Mouse (Mus musculus) liver, embryonic 15.5 days (tissue): ENCODE results near the gene Calhm1. TPM values are rescaled to one million over a fixed set of nuclear protein-coding genes. Genes with fewer than 3 reads are reported as not detected.

Source experiments
- ATAC-seq: fragments of 200-750 bp; cut with Nextera tagmentation; 2 replicates; pipeline ENCODE4 v1.8.0; 2017; ENCODE audit warnings: moderate number of reproducible peaks, mild to moderate bottlenecking, moderate library complexity; ENCODE audit not compliant: insufficient read depth
- H3K27ac ChIP-seq: fragments of 300-500 bp; sonication (generic); replicated peaks from 2 replicates; pipeline ENCODE4 v1.5.1; 2015; ENCODE audit warnings: mild to moderate bottlenecking, inconsistent platforms
- H3K27me3 ChIP-seq: fragments of 300-500 bp; sonication (generic); 2 replicates; pipeline ENCODE4 v1.6.1; 2015; ENCODE audit warnings: mild to moderate bottlenecking, inconsistent platforms
- H3K36me3 ChIP-seq: fragments of 300-500 bp; sonication (generic); replicated peaks from 2 replicates; pipeline ENCODE4 v1.6.1; 2015; ENCODE audit warnings: moderate library complexity, mild to moderate bottlenecking, inconsistent platforms
- H3K4me1 ChIP-seq: fragments of 300-500 bp; sonication (generic); replicated peaks from 2 replicates; pipeline ENCODE4 v1.6.1; 2015; ENCODE audit warnings: inconsistent platforms
- H3K4me2 ChIP-seq: fragments of 300-500 bp; sonication (generic); 2 replicates; pipeline ENCODE4 v1.6.1; 2015; ENCODE audit warnings: moderate library complexity, mild to moderate bottlenecking, inconsistent platforms
- H3K4me3 ChIP-seq: fragments of 300-500 bp; sonication (generic); replicated peaks from 2 replicates; pipeline ENCODE4 v1.5.1; 2015; ENCODE audit warnings: mild to moderate bottlenecking, inconsistent platforms
- H3K9ac ChIP-seq: fragments of 300-500 bp; sonication (generic); 2 replicates; pipeline ENCODE4 v1.6.1; 2015; ENCODE audit warnings: moderate library complexity, mild to moderate bottlenecking, inconsistent platforms
- H3K9me3 ChIP-seq: fragments of 300-500 bp; sonication (generic); replicated peaks from 2 replicates; pipeline ENCODE4 v1.6.1; 2016; ENCODE audit warnings: inconsistent platforms
- WGBS: fragments of 180-500 bp; shearing (Covaris S2); methylation state at CpG from one replicate; pipeline ENCODE4 v1.1.7; 2015; ENCODE audit warnings: mixed read lengths; ENCODE audit not compliant: insufficient replicate concordance; 5-methylcytosine and 5-hydroxymethylcytosine counted together
- polyA plus RNA-seq: library from polyadenylated mRNA; unstranded; fragments of >200 nt; fragmentation: Nextera tagmentation; extraction: Ambion mirVana; gene quantifications from 2 replicates; pipeline ENCODE4 v1.2.1, GENCODE M21; 2015

Calhm1 gene
- polyA plus RNA-seq, 1 experiment from 2014 or later: not detected

GRCm38 (mm10) chr19:47130551-47131125 lies 13.4 kb downstream of the Calhm1 start:
- Histone ChIP-seq H3K9me3 (no peaks in the 10 kb centered on the region), H3K36me3 (peaks cover 70% of the 10 kb centered on the region)

GRCm38 (mm10) chr19:47128835-47129234 lies 15.2 kb downstream of the Calhm1 start:
- ATAC-seq: no peak
- Histone ChIP-seq H3K4me1 (peaks cover 6% of the 10 kb centered on the region; the same call in 1 of the 2 replicates), H3K27ac (no peak overlapping the region), H3K9me3 (no peaks in the 10 kb centered on the region), H3K36me3 (peaks cover 87% of the 10 kb centered on the region), H3K4me3 (no peak overlapping the region), H3K27me3 (no peaks in the 10 kb centered on the region), H3K9ac (no peak overlapping the region), H3K4me2 (no peak overlapping the region)
- WGBS: 82% methylated on average over 11 of the region's 11 CpGs

More at GRCm38 (mm10) chr19:47130551-47131125, 13.4 kb downstream of the Calhm1 start:
- H3K4me2 ChIP-seq: no peak overlapping the region
- no peak overlapping the region for H3K27ac ChIP-seq
- H3K9ac ChIP-seq: no peak overlapping the region
- no peak overlapping the region for H3K4me3 ChIP-seq
- 85% methylated on average over 15 of the region's 15 CpGs for WGBS
- ATAC-seq: no peak
- no peaks in the 10 kb centered on the region for H3K27me3 ChIP-seq
- peaks cover 6% of the 10 kb centered on the region; the same call in 1 of the 2 replicates for H3K4me1 ChIP-seq

- WGBS: 87% methylated on average over 10 of the region's 10 CpGs
Observed at GRCm38 (mm10) chr19:47128164-47128563, 15.9 kb downstream of the Calhm1 start.

GRCm38 (mm10) chr19:47122802-47123201 lies 21.3 kb downstream of the Calhm1 start:
- WGBS: 19% methylated on average over 2 of the region's 2 CpGs
- no peak overlapping the region for H3K9ac ChIP-seq
- H3K9me3 ChIP-seq: no peaks in the 10 kb centered on the region
- no peak overlapping the region for H3K27ac ChIP-seq
- H3K36me3 ChIP-seq: peaks cover 74% of the 10 kb centered on the region
- no peak overlapping the region for H3K4me2 ChIP-seq
- no peaks in the 10 kb centered on the region for H3K27me3 ChIP-seq
- H3K4me3 ChIP-seq: no peak overlapping the region
- H3K4me1 ChIP-seq: no peaks in the 10 kb centered on the region
- no peak for ATAC-seq

More at GRCm38 (mm10) chr19:47128164-47128563, 15.9 kb downstream of the Calhm1 start:
- H3K9ac ChIP-seq: no peak overlapping the region
- H3K27me3 ChIP-seq: no peaks in the 10 kb centered on the region
- H3K4me3 ChIP-seq: no peak overlapping the region
- no peak overlapping the region for H3K4me2 ChIP-seq
- peaks cover 87% of the 10 kb centered on the region for H3K36me3 ChIP-seq
- no peak for ATAC-seq
- H3K9me3 ChIP-seq: no peaks in the 10 kb centered on the region
- H3K4me1 ChIP-seq: no peaks in the 10 kb centered on the region; the same call in 1 of the 2 replicates
- no peak overlapping the region for H3K27ac ChIP-seq

GRCm38 (mm10) chr19:47121054-47121453 lies 23.0 kb downstream of the Calhm1 start:
- no peaks in the 10 kb centered on the region for H3K9me3 ChIP-seq
- ATAC-seq: no peak
- peaks cover 75% of the 10 kb centered on the region for H3K36me3 ChIP-seq
- H3K9ac ChIP-seq: no peak overlapping the region
- H3K27ac ChIP-seq: no peak overlapping the region
- H3K4me1 ChIP-seq: no peaks in the 10 kb centered on the region
- no peaks in the 10 kb centered on the region for H3K27me3 ChIP-seq
- WGBS: 32% methylated on average over 4 of the region's 4 CpGs
- H3K4me2 ChIP-seq: no peak overlapping the region
- H3K4me3 ChIP-seq: no peak overlapping the region

GRCm38 (mm10) chr19:47118634-47119033 lies 25.4 kb downstream of the Calhm1 start:
- ATAC-seq: no peak
- WGBS: 60% methylated on average over 2 of the region's 2 CpGs
- Histone ChIP-seq H3K4me2 (no peak overlapping the region), H3K27ac (no peak overlapping the region), H3K4me1 (no peaks in the 10 kb centered on the region), H3K36me3 (peaks cover 76% of the 10 kb centered on the region), H3K27me3 (no peaks in the 10 kb centered on the region), H3K4me3 (no peak overlapping the region), H3K9ac (no peak overlapping the region), H3K9me3 (no peaks in the 10 kb centered on the region)

- H3K9ac ChIP-seq: no peak overlapping the region
- no peak overlapping the region for H3K27ac ChIP-seq
- H3K9me3 ChIP-seq: no peaks in the 10 kb centered on the region
- 78% methylated on average over 9 of the region's 9 CpGs for WGBS
- H3K27me3 ChIP-seq: no peaks in the 10 kb centered on the region
- H3K36me3 ChIP-seq: peaks cover 99% of the 10 kb centered on the region
- ATAC-seq: no peak
- H3K4me2 ChIP-seq: no peak overlapping the region
- H3K4me1 ChIP-seq: no peaks in the 10 kb centered on the region
- H3K4me3 ChIP-seq: no peak overlapping the region
Observed at GRCm38 (mm10) chr19:47104641-47105271, 39.3 kb downstream of the Calhm1 start.

- H3K4me3 ChIP-seq: no peak overlapping the region
- H3K4me2 ChIP-seq: no peak overlapping the region
- H3K36me3 ChIP-seq: peaks cover 99% of the 10 kb centered on the region
- no peaks in the 10 kb centered on the region for H3K4me1 ChIP-seq
- no peak overlapping the region for H3K9ac ChIP-seq
- H3K27ac ChIP-seq: no peak overlapping the region
- ATAC-seq: no peak
- H3K9me3 ChIP-seq: no peaks in the 10 kb centered on the region
- WGBS: 64% methylated on average over 5 of the region's 5 CpGs
- no peaks in the 10 kb centered on the region for H3K27me3 ChIP-seq
Observed at GRCm38 (mm10) chr19:47101080-47101479, 43.0 kb downstream of the Calhm1 start.

Other genes with a start within 250 kb of the Calhm1 start
- 0.23 and 0.36 TPM in 2 replicates for gene Ina, start 129.6 kb downstream of the Calhm1 start, polyA plus RNA-seq
- 42.7 and 44.4 TPM in 2 replicates for gene Nt5c2, start 129.1 kb downstream of the Calhm1 start, polyA plus RNA-seq
- gene Pcgf6, start 93.3 kb downstream of the Calhm1 start, polyA plus RNA-seq: 6.5 and 7.3 TPM in 2 replicates
- 3.8 and 4.0 TPM in 2 replicates for gene Taf5, start 76.5 kb downstream of the Calhm1 start, polyA plus RNA-seq
- 521 and 705 TPM in 2 replicates for gene Usmg5, start 53.6 kb downstream of the Calhm1 start, polyA plus RNA-seq
- gene Pdcd11, start 53.5 kb downstream of the Calhm1 start, polyA plus RNA-seq: 3.5 TPM in 2 replicates
- 2.1 and 2.2 TPM in 2 replicates for gene Calhm2, start 6.0 kb downstream of the Calhm1 start, polyA plus RNA-seq
- gene Calhm3, start 13.5 kb upstream of the Calhm1 start, polyA plus RNA-seq: not detected in 2 replicates
- gene Neurl1a, start 34.6 kb upstream of the Calhm1 start, polyA plus RNA-seq: 1.1 and 1.5 TPM in 2 replicates